Mouse (Mus musculus): Measurements from ENCODE around the gene Gm30083.

DNA sequence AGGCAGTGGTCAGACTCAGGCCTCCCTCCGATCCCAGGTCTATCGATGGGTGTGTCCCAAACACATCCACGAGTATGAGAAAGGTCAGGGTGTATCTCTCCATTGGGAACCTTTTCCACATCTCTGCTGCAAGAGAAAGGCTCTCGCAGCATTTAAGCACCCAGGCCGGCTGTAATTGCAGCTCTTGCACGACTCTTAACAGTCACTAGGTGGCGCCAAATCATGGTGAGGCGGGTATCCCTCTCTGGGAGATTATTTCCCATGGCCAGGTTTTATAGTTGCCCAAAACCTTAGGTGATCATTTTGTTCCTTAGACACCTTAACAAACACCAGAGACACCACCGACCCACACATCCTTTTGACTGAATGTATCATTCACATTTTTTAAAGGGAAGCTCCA lies 55.6 kb downstream of the Gm30083 start:
- TF ChIP-seq TCF12 (IDR thresholded peaks at IDR 0.05; ENCODE audit: insufficient read depth, poor library complexity, severe bottlenecking) = no peak
- no peak for TF ChIP-seq POLR2A (IDR thresholded peaks at IDR 0.05; ENCODE audit: insufficient read length, low read depth)
- no peak for TF ChIP-seq USF1 (IDR thresholded peaks at IDR 0.05; ENCODE audit: low read depth)

Data from myocyte (in vitro differentiated cells).